Mouse (Mus musculus) kidney, postnatal 4 days (tissue): ENCODE measurements around the gene Rbm18.

Source experiments
- DNase-seq, 2 experiments: peaks; one replicate each; pipeline ENCODE4 v3.0.0; 2021; ENCODE audit warnings: mixed read lengths in 2 of 2

Rbm18 gene

GRCm38 (mm10) chr2:36104436-36104955, 32.1 kb downstream of the Rbm18 start:
- peak in 1 of 2 experiments; percentile 48 for DNase-seq

- DNase-seq = peak in 1 of 2 experiments; percentile 49
Measured at GRCm38 (mm10) chr2:36103555-36104367, 32.8 kb downstream of the Rbm18 start.

- no peak for DNase-seq
Measured at GRCm38 (mm10) chr2:36103069-36103554, 33.5 kb downstream of the Rbm18 start.

- peak; percentile 53 to 63 for DNase-seq
Measured at GRCm38 (mm10) chr2:36102559-36102946, 34.0 kb downstream of the Rbm18 start.

- DNase-seq = peak in 1 of 2 experiments; percentile 21
Measured at GRCm38 (mm10) chr2:36101866-36102558, 34.6 kb downstream of the Rbm18 start.

GRCm38 (mm10) chr2:36099739-36100138, 36.8 kb downstream of the Rbm18 start:
- DNase-seq = no peak

GRCm38 (mm10) chr2:36098021-36098420, 38.6 kb downstream of the Rbm18 start:
- no peak for DNase-seq

GRCm38 (mm10) chr2:36097129-36097815, 39.3 kb downstream of the Rbm18 start:
- peak in 1 of 2 experiments; percentile 27 for DNase-seq

- DNase-seq = peak in 1 of 2 experiments; percentile 43
Measured at GRCm38 (mm10) chr2:36093914-36094475, 42.6 kb downstream of the Rbm18 start.

GRCm38 (mm10) chr2:36093301-36093700, 43.3 kb downstream of the Rbm18 start:
- DNase-seq = no peak

- peak in 1 of 2 experiments; percentile 53 for DNase-seq
Measured at GRCm38 (mm10) chr2:36092748-36093147, 43.8 kb downstream of the Rbm18 start.

- DNase-seq = peak; percentile 78 to 83
Measured at GRCm38 (mm10) chr2:36090853-36091741, 45.5 kb downstream of the Rbm18 start.

- DNase-seq = no peak
Measured at GRCm38 (mm10) chr2:36089190-36089589, 47.4 kb downstream of the Rbm18 start.

- DNase-seq = no peak
Measured at GRCm38 (mm10) chr2:36085041-36085440, 51.5 kb downstream of the Rbm18 start.

GRCm38 (mm10) chr2:36082802-36083580, 53.6 kb downstream of the Rbm18 start:
- DNase-seq = no peak

GRCm38 (mm10) chr2:36081446-36081845, 55.1 kb downstream of the Rbm18 start:
- DNase-seq = peak; percentile 62 to 78

GRCm38 (mm10) chr2:36077160-36077761, 59.3 kb downstream of the Rbm18 start:
- DNase-seq = peak in 1 of 2 experiments; percentile 17

GRCm38 (mm10) chr2:36075210-36075609, 61.4 kb downstream of the Rbm18 start:
- no peak for DNase-seq

- DNase-seq = no peak
Measured at GRCm38 (mm10) chr2:36073781-36074180, 62.8 kb downstream of the Rbm18 start.

GRCm38 (mm10) chr2:36071660-36072305, 64.8 kb downstream of the Rbm18 start:
- DNase-seq = no peak
